Mouse (Mus musculus) E14TG2a.4 (cell line): ENCODE measurements around the gene Adipor2.

Experiments used
- CTCF ChIP-seq: conservative IDR thresholded peaks from 2 replicates; pipeline ENCODE4 v1.5.1; 2014; ENCODE audit warnings: low read length
- NANOG ChIP-seq: IDR thresholded peaks from 2 replicates; pipeline ENCODE4 v1.6.1; 2014; ENCODE audit warnings: borderline replicate concordance, low read length, mixed read lengths
- POU5F1 ChIP-seq: IDR thresholded peaks from 2 replicates; pipeline ENCODE4 v1.6.1; 2014; ENCODE audit warnings: low read length, borderline replicate concordance

DNA sequence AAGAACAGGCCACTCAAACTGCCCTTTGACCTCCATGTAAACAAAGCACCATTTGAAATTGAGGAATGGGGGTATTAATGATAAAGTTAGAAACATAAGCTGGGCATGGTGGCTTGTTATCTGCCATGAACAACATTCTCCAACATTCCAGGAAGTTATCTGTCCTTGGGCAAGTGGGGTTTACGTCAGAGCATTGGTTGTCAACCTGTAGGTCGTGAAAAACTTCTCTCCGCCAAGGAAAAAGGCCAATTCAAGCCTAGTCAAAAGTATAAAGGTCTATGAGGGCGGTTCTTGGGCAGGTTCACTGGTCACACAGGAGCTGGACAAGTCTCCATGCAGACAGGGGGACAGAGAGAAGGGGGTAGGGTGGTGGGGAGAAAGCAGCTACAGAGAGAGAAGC lies 3.5 kb upstream of the Adipor2 start:
- no peak for TF ChIP-seq CTCF
- TF ChIP-seq POU5F1, result no peak
- no peak for TF ChIP-seq NANOG
